Mouse (Mus musculus) adrenal gland, postnatal 0 days (tissue): Measurements from ENCODE around the gene Zbtb33. TPM values are rescaled to one million over a fixed set of nuclear protein-coding genes. Genes with fewer than 3 reads are reported as not detected.

ENCODE experiments used
- microRNA-seq: library from miRNA; unstranded; fragments of <30 nt; microRNA quantifications from one replicate; pipeline ENCODE4, GENCODE M21; 2016; ENCODE audit warnings: borderline replicate concordance; ENCODE audit not compliant: insufficient number of aligned reads
- polyA plus RNA-seq: library from polyadenylated mRNA; unstranded; fragments of >200 nt; fragmentation: Nextera tagmentation; extraction: Ambion mirVana; gene quantifications from 2 replicates; pipeline ENCODE4 v1.2.1, GENCODE M21; 2015

Gene Zbtb33
- polyA plus RNA-seq = 2.9 and 4.5 TPM in 2 replicates

DNA sequence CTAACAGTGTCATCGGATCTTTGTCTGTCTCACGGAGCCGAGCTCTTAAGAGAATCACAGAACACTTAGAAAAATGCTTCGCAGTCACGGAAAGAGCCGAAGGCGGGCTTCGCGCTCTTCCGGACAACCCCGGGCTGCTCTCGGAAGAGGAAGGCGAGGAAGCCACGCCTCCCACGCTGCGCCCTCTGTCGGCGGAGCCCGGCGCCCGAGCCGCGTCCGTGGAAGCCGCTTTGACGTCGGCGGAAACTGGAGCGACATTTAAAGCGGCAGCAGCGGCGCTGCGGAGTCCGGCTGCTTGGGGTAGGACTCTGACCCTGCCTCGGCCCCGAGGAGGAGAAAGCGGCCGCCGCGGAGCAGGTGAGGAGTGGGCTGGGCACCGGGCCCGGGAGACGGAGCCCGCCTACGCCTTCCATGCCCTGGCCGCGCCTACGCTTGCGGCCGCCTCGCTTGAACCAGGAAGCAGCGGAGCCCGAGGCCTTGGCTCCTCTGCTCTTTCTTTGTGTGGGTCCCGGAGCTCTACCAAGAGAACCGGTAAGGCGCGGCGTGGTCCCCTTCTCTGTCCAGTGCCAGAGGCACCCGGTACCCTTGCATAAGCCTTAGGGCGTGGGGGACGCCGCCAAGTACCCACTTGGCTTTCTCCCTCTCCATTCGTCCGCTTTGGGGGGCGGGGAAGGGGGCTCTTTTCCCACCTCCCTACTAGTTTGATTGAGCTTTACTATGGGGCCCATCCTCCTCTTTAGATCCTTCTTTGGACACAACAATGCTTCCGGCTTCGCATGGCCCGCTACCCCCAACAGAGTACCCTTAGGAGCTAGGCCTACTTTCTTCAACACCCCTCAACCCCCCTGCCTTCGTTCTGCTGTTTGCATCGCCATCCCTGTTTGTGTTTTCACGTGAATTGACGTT lies at the start of gene Zbtb33:
TSS of gene Zbtb33 (plus strand) at position 242 of the 906 bp plus-strand sequence.

Small RNA genes lying within 50 kb of the gene (microRNA-seq; reads per million reads assigned to microRNA genes)
- gene Mir3110 = 2.1 reads per million

Other genes starting within 250 kb of the Zbtb33 start
- gene Btg1-ps1, start 171.0 kb upstream of the Zbtb33 start, polyA plus RNA-seq = not detected in 2 replicates
- gene Btg1-ps2, start 146.7 kb upstream of the Zbtb33 start, polyA plus RNA-seq = 0.14 TPM in 1 of 2 replicates, not detected in the other
- 0.25 TPM in 1 of 2 replicates, not detected in the other for gene Rhox10, start 123.3 kb upstream of the Zbtb33 start, polyA plus RNA-seq
- gene Rhox11, start 104.7 kb upstream of the Zbtb33 start, polyA plus RNA-seq = not detected in 2 replicates
- not detected in 2 replicates for gene Rhox12, start 78.9 kb upstream of the Zbtb33 start, polyA plus RNA-seq
- gene Rhox13, start 68.6 kb upstream of the Zbtb33 start, polyA plus RNA-seq = not detected in 2 replicates
- 14.0 and 14.3 TPM in 2 replicates for gene Tmem255a, start 62.6 kb downstream of the Zbtb33 start, polyA plus RNA-seq
- 0.19 and 3.3 TPM in 2 replicates for gene Atp1b4, start 126.4 kb downstream of the Zbtb33 start, polyA plus RNA-seq